Mouse (Mus musculus): Measurements from ENCODE around the gene Rsbn1l.

- no peak for TF ChIP-seq CTCF (conservative IDR thresholded peaks at IDR 0.05; ENCODE audit: low read length)
- no peak for TF ChIP-seq NANOG (IDR thresholded peaks at IDR 0.05; ENCODE audit: borderline replicate concordance, low read length)
Observed at GRCm38 (mm10) chr5:20876934-20877426, 79.2 kb downstream of the Rsbn1l start.
